Mouse (Mus musculus) liver, adult 2 months (tissue): ENCODE data around the gene Dmxl2. TPM values are rescaled to one million over a fixed set of nuclear protein-coding genes. Genes with fewer than 3 reads are reported as not detected.

Experiments used
- DNase-seq: peaks from one replicate; pipeline ENCODE4 v3.0.0-alpha.2; 2011; ENCODE audit warnings: low read depth, low spot score; ENCODE audit errors: extremely low read depth
- H3K27ac ChIP-seq: fragments of 200-500 bp; replicated peaks from 2 replicates; pipeline ENCODE4 v1.5.1; 2012; ENCODE audit warnings: low read depth, mild to moderate bottlenecking, control low read depth, inconsistent platforms, low read length; ENCODE audit not compliant: insufficient read depth
- H3K27me3 ChIP-seq: fragments of 200-500 bp; 2 replicates; pipeline ENCODE4 v1.6.1; 2012; ENCODE audit warnings: mild to moderate bottlenecking, moderate library complexity, low read length, inconsistent platforms; ENCODE audit not compliant: control insufficient read depth, insufficient read depth
- H3K36me3 ChIP-seq: fragments of 200-500 bp; 2 replicates; pipeline ENCODE4 v1.6.1; 2012; ENCODE audit warnings: low read length, inconsistent platforms; ENCODE audit not compliant: control insufficient read depth, insufficient read depth
- H3K4me1 ChIP-seq: fragments of 200-500 bp; 2 replicates; pipeline ENCODE4 v1.6.1; 2011; ENCODE audit warnings: low read length; ENCODE audit not compliant: control insufficient read depth, insufficient read depth
- H3K4me3 ChIP-seq: fragments of 200-500 bp; 2 replicates; pipeline ENCODE4 v1.5.1; 2011; ENCODE audit warnings: low read depth, mild to moderate bottlenecking, control low read depth, low read length, moderate library complexity; ENCODE audit not compliant: insufficient read depth
- H3K79me2 ChIP-seq: fragments of 200-500 bp; 2 replicates; pipeline ENCODE4 v1.6.1; 2012; ENCODE audit warnings: inconsistent platforms, mild to moderate bottlenecking, low read length, moderate library complexity; ENCODE audit not compliant: control insufficient read depth, insufficient read depth
- H3K9ac ChIP-seq: fragments of 200-500 bp; 2 replicates; pipeline ENCODE4 v1.6.1; 2012; ENCODE audit warnings: low read depth, mild to moderate bottlenecking, control low read depth, inconsistent platforms, low read length
- CTCF ChIP-seq: fragments of 200-500 bp; IDR thresholded peaks from 2 replicates; pipeline ENCODE4 v1.5.1; 2011; ENCODE audit warnings: low read depth, low read length, control low read depth
- POLR2A ChIP-seq: fragments of 200-500 bp; IDR thresholded peaks from 2 replicates; pipeline ENCODE4 v1.6.1; 2011; ENCODE audit warnings: low read length, control low read depth; ENCODE audit not compliant: insufficient read depth; ENCODE audit errors: extremely low read depth
- WGBS: fragments of 180-500 bp; shearing (Covaris S2); methylation state at CpG from one replicate; pipeline ENCODE4 v1.1.7; 2018; 5-methylcytosine and 5-hydroxymethylcytosine counted together
- polyA plus RNA-seq: library from polyadenylated mRNA; depleted of rRNA; stranded (reverse); fragments of >200 nt; gene quantifications from 2 replicates; pipeline ENCODE4 v1.2.3, GENCODE M21; 2012
- total RNA-seq: library from RNA; depleted of rRNA; stranded (reverse); fragments of >200 nt; gene quantifications from 2 replicates; pipeline ENCODE4 v1.2.3, GENCODE M21; 2014

Gene Dmxl2
- total and polyA plus RNA-seq, 2 experiments = 3.6 to 20.7 TPM

DNA sequence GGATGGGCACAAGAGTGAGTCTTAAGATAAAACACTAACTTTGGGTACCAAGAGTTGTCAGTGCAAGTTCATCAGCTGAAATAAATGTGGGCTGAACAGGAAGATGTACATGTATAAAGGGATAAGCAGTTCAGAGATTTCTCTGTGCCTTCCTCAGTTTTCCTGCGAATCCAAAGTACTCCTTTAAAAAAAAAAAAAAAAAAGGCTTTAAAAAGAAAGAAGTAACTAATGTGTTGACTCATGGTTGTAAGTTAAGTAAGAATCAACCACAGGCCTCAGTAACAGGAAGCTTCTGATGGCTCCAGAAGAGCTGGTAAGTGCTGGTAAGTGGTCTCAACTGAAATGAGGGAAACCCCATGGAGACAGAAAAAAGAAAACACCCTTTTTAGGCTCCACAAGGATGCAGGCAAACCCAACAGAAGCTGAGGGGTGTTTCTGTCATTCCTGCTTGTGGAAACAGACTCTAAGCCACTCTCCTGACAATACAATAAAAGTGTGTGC lies 33.9 kb downstream of the Dmxl2 start:
- no peak overlapping the region for H3K9ac ChIP-seq
- 78% methylated on average over 1 of the region's 1 CpGs for WGBS

DNA sequence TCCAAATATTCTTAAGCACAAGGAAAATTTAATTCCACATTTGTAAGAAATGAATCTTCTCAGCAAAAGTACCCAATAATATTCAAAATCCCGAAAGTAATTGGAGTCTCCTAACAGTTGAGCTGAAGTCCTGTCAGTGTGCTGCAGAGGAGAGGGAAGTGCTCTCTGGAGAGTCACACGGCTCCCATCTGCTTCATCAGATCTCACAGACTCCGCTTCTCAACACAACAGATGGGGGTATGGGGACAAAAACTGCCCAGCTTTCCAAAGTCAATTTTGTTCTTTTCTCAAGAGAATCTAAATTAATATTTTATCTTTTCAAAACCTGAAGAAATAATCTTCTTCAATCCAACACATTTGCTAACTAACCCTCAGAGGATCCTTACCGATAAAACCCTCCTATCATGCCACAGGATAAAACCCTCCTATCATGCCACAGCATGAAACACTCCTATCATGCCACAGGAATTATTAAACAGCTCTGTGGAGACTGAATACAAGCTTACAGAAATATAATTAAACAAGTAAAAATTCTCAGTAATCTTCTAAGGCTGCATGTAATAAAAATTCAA lies 37.9 kb downstream of the Dmxl2 start:
- peaks cover 24% of the 10 kb centered on the region for H3K36me3 ChIP-seq
- H3K79me2 ChIP-seq = no peaks in the 10 kb centered on the region
- no peak for TF ChIP-seq POLR2A
- TF ChIP-seq CTCF = no peak
- no peak overlapping the region for H3K9ac ChIP-seq
- no peaks in the 10 kb centered on the region for H3K4me1 ChIP-seq
- WGBS = 93% methylated on average over 4 of the region's 4 CpGs
- H3K4me3 ChIP-seq = no peak overlapping the region
- no peaks in the 10 kb centered on the region for H3K27me3 ChIP-seq
- H3K27ac ChIP-seq = no peak overlapping the region
- DNase-seq = no peak

More for the DNA sequence above, 33.9 kb downstream of the Dmxl2 start:
- DNase-seq = no peak
- Histone ChIP-seq H3K4me3 (no peak overlapping the region), H3K36me3 (peaks cover 25% of the 10 kb centered on the region), H3K27ac (no peak overlapping the region), H3K4me1 (no peaks in the 10 kb centered on the region), H3K79me2 (no peaks in the 10 kb centered on the region), H3K27me3 (no peaks in the 10 kb centered on the region)
- TF ChIP-seq CTCF (no peak), POLR2A (no peak)

DNA sequence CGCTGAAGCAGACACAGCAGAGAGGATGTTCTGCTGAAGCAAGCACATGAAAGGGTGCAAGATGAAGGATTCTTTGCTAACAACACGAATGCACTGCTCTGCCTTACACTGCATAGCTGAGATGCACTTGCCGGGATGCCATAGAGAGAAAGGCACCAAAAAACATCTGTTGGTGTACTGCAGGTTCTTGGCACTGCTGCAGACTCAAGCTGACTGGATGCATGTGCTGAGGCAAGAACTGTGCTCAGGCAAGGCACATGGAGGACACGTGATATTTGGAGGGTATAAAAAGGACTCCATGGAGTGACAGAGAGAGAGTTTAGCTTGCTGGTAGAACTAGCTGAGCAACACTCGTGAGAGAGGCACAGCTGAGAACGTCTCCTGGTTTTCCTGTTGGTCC lies 62.4 kb downstream of the Dmxl2 start:
- peaks cover 3% of the 10 kb centered on the region; the same call in 1 of the 2 replicates for H3K36me3 ChIP-seq
- WGBS = 87% methylated on average over 6 of the region's 6 CpGs
- no peak for DNase-seq
- H3K27me3 ChIP-seq = no peaks in the 10 kb centered on the region
- no peaks in the 10 kb centered on the region for H3K79me2 ChIP-seq
- H3K9ac ChIP-seq = no peak overlapping the region
- no peak for TF ChIP-seq CTCF
- no peak for TF ChIP-seq POLR2A
- H3K27ac ChIP-seq = no peak overlapping the region
- H3K4me3 ChIP-seq = no peak overlapping the region
- no peaks in the 10 kb centered on the region for H3K4me1 ChIP-seq

DNA sequence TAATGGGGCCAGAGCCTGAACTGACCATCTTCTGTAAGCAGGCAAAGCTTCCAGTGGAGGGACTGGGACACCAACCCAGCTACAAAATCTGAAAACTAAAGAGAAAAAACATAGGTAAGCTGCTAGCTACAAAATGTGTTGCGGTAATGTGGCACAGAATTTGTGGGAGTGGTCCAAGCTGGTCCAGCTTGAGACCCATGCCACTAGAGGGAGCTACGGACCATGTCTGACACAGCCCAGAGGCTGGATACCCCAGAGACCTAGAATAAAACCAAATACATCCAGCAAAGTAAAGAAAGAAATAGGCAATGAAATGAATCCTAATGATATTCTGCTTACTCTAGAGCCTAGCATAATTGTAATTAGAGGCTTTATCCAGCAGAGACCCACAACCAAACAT lies 63.2 kb downstream of the Dmxl2 start:
- peak; percentile 14 for DNase-seq
- WGBS = 57% methylated on average over 2 of the region's 2 CpGs
- Histone ChIP-seq H3K9ac (no peak overlapping the region), H3K79me2 (no peaks in the 10 kb centered on the region), H3K36me3 (peaks cover 2% of the 10 kb centered on the region; the same call in 1 of the 2 replicates), H3K4me3 (no peak overlapping the region), H3K27me3 (no peaks in the 10 kb centered on the region), H3K4me1 (no peaks in the 10 kb centered on the region), H3K27ac (no peak overlapping the region)
- TF ChIP-seq CTCF (peak; percentile 75), POLR2A (no peak)

DNA sequence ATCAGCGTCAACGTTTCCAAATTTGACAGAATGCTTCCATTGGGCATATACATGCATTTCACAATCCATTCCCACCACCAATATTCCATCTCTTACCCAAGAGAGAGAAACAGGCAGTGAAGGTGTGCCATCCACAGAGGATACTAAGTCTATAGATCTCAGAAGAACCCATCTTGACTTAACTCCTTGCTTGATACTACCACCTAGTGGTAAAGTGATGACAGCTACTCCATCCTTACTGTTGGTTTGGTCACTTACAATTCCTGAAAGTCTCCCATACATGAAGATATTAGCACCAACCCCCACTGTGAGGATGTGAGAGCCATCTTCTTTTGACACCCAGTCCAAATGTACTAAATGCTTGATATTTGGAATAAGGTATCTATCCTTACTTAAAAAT lies 85.2 kb downstream of the Dmxl2 start:
- no peak for TF ChIP-seq POLR2A
- TF ChIP-seq CTCF = no peak
- Histone ChIP-seq H3K27ac (no peak overlapping the region), H3K9ac (no peak overlapping the region), H3K27me3 (no peaks in the 10 kb centered on the region), H3K79me2 (no peaks in the 10 kb centered on the region), H3K36me3 (peaks cover 16% of the 10 kb centered on the region), H3K4me3 (no peak overlapping the region), H3K4me1 (no peaks in the 10 kb centered on the region)
- 92% methylated on average over 2 of the region's 2 CpGs for WGBS
- no peak for DNase-seq

DNA sequence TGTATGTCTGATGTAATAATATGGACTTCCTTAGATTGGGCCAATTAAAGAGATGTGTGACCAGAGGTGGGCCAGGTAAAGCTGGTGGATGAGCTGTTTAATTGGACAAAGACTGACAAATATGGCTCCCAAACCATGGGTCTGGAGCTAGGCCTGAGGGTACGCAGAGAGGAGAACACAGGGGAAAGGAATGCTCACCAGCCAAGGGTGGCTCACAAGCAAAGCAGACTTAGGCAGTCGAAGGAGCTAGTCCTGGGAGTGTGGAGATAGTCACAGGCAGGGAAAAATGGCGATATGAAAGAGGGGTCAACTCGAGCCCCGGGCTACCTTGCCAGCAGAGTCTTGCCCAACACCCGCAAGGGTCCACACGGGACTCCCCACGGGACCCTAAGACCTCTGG lies 144.7 kb downstream of the Dmxl2 start:
- TF ChIP-seq POLR2A (no peak), CTCF (no peak)
- Histone ChIP-seq H3K27ac (no peak overlapping the region), H3K4me3 (no peak overlapping the region), H3K36me3 (no peaks in the 10 kb centered on the region), H3K79me2 (no peaks in the 10 kb centered on the region), H3K9ac (no peak overlapping the region), H3K4me1 (no peaks in the 10 kb centered on the region), H3K27me3 (no peaks in the 10 kb centered on the region)
- WGBS = 92% methylated on average over 8 of the region's 8 CpGs
- no peak for DNase-seq
